18 mouse cellular contexts compared by ENCODE assay signal in the genomic region with DNA sequence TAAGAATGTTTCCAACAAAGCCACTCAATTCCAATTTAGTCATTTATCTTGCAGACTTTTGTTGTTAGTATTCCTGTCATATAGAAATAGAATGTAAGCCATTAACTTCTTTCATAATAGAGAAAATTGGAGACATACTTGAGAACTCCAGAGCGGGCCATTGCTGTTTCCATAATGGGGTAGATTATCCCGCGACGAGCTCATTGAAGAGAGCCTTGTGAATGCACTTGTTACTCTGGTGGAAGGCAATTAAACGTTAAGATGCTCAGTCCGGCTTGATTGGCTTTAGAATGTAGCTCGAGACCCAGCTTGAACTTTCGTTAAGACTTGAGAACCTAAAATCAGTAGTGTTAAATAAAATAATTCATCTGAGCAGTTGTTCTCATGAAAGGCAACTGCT.
"Had no signal": no experiment of that assay in that cellular context is flagged by ENCODE, and none has a peak within 500 bp of the region (broad histone marks: within the 10 kb centered on the region; RNA-seq: fewer than 3 reads in every experiment).

No protein-coding gene starts in this region.

- H3K27me3 ChIP-seq: kidney, embryonic 15.5 days; liver, embryonic 13.5 days; midbrain, embryonic 13.5 days; neural tube, embryonic 13.5 days; stomach, embryonic 15.5 days had no signal

- DNase-seq: kidney, postnatal 10 days; kidney, postnatal 36 days; layer of hippocampus, postnatal 36 days; liver, embryonic 13.5 days; lung, adult 2 months; lung, postnatal 14 days; lung, postnatal 4 days; retina, postnatal 1 day; right cerebral cortex, postnatal 25 days; spleen, adult 18-20 months; thymus, postnatal 25 days had no signal

- H3K4me3 ChIP-seq: kidney, embryonic 15.5 days; left cerebral cortex, adult 2 months; liver, embryonic 13.5 days; midbrain, embryonic 13.5 days; myocyte; neural tube, embryonic 13.5 days; stomach, embryonic 15.5 days had no signal

- H3K36me3 ChIP-seq: kidney, embryonic 15.5 days; liver, embryonic 13.5 days; midbrain, embryonic 13.5 days; neural tube, embryonic 13.5 days; stomach, embryonic 15.5 days had no signal

- H3K9me3 ChIP-seq: kidney, embryonic 15.5 days; liver, embryonic 13.5 days; midbrain, embryonic 13.5 days; neural tube, embryonic 13.5 days; stomach, embryonic 15.5 days had no signal

- H3K4me2 ChIP-seq: kidney, embryonic 15.5 days; liver, embryonic 13.5 days; midbrain, embryonic 13.5 days; neural tube, embryonic 13.5 days; stomach, embryonic 15.5 days had no signal

- H3K9ac ChIP-seq: kidney, embryonic 15.5 days; liver, embryonic 13.5 days; midbrain, embryonic 13.5 days; neural tube, embryonic 13.5 days; stomach, embryonic 15.5 days had no signal

- H3K27ac ChIP-seq: kidney, embryonic 15.5 days; left cerebral cortex, adult 2 months; liver, embryonic 13.5 days; midbrain, embryonic 13.5 days; neural tube, embryonic 13.5 days; stomach, embryonic 15.5 days had no signal

- ATAC-seq: midbrain, embryonic 13.5 days; midbrain, embryonic 16.5 days had no signal

- H3K4me1 ChIP-seq: kidney, embryonic 15.5 days; liver, embryonic 13.5 days; midbrain, embryonic 13.5 days; neural tube, embryonic 13.5 days; stomach, embryonic 15.5 days had no signal
